Mouse (Mus musculus): ENCODE results near the gene Slc35d1. TPM values are rescaled to one million over a fixed set of nuclear protein-coding genes. Genes with fewer than 3 reads are reported as not detected.
A peak's percentile ranks its signal among the peaks of the same experiment; 100 is the strongest.

Slc35d1 gene
- polyA plus RNA-seq, 1 experiment from 2014 or later = 4.3 TPM

DNA sequence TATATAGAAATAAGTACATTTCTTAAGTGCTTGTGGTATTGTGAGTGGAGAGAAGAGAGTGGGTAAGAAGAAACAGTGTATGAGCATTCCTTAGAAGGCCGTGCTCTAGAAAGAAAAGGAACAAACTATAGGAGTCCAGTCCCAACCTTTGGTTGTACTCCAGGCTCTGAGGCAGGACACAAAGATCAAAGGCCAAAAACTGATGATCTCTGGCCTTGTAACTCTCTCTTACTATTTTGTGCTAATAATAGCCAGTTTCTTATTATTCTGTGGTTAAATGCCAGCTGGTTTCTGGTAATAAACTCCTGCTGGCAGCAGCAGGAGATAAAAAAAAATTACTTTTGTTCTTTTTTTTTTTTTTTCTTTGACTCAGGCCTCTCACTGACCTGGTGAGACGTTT lies 17.2 kb upstream of the Slc35d1 start:
- 29% methylated on average over 2 of the region's 2 CpGs for WGBS
- DNase-seq (ENCODE audit: low spot score) = no peak
- no peak overlapping the region for H3K4me3 ChIP-seq (ENCODE audit: low read depth, low read length)
- no peaks in the 10 kb centered on the region for H3K9me3 ChIP-seq (replicated peaks; ENCODE audit: control insufficient read depth, low read length)
- no peak for ATAC-seq
- H3K27ac ChIP-seq (ENCODE audit: low read depth, low read length) = no peak overlapping the region
- H3K36me3 ChIP-seq (ENCODE audit: control insufficient read depth, insufficient read depth, low read length) = no peaks in the 10 kb centered on the region
- H3K4me1 ChIP-seq (ENCODE audit: control insufficient read depth, insufficient read depth, low read length) = no peaks in the 10 kb centered on the region
- no peak overlapping the region for H3K4me2 ChIP-seq (ENCODE audit: low read length)
- no peaks in the 10 kb centered on the region for H3K27me3 ChIP-seq (replicated peaks; ENCODE audit: control insufficient read depth, insufficient read depth, low read length)
- H3K9ac ChIP-seq (ENCODE audit: low read length) = no peak overlapping the region

GRCm38 (mm10) chr4:103222854-103223253 lies 7.9 kb upstream of the Slc35d1 start:
- H3K36me3 ChIP-seq (ENCODE audit: control insufficient read depth, insufficient read depth, low read length) = no peaks in the 10 kb centered on the region
- no peak overlapping the region for H3K27ac ChIP-seq (ENCODE audit: low read depth, low read length)
- no peaks in the 10 kb centered on the region for H3K9me3 ChIP-seq (replicated peaks; ENCODE audit: control insufficient read depth, low read length)
- no peaks in the 10 kb centered on the region for H3K4me1 ChIP-seq (ENCODE audit: control insufficient read depth, insufficient read depth, low read length)
- WGBS = 53% methylated on average over 9 of the region's 9 CpGs
- no peak overlapping the region for H3K4me3 ChIP-seq (ENCODE audit: low read depth, low read length)
- ATAC-seq = no peak
- H3K27me3 ChIP-seq (replicated peaks; ENCODE audit: control insufficient read depth, insufficient read depth, low read length) = no peaks in the 10 kb centered on the region
- DNase-seq (ENCODE audit: low spot score) = no peak
- no peak overlapping the region for H3K4me2 ChIP-seq (ENCODE audit: low read length)
- H3K9ac ChIP-seq (ENCODE audit: low read length) = no peak overlapping the region

- no peaks in the 10 kb centered on the region for H3K9me3 ChIP-seq (replicated peaks; ENCODE audit: control insufficient read depth, low read length)
- no peak overlapping the region for H3K4me3 ChIP-seq (ENCODE audit: low read depth, low read length)
- no peak overlapping the region for H3K27ac ChIP-seq (ENCODE audit: low read depth, low read length)
- no peak overlapping the region for H3K9ac ChIP-seq (ENCODE audit: low read length)
- H3K4me1 ChIP-seq (ENCODE audit: control insufficient read depth, insufficient read depth, low read length) = no peaks in the 10 kb centered on the region
- no peaks in the 10 kb centered on the region for H3K27me3 ChIP-seq (replicated peaks; ENCODE audit: control insufficient read depth, insufficient read depth, low read length)
- no peak overlapping the region for H3K4me2 ChIP-seq (ENCODE audit: low read length)
- no peaks in the 10 kb centered on the region for H3K36me3 ChIP-seq (ENCODE audit: control insufficient read depth, insufficient read depth, low read length)
- 86% methylated on average over 6 of the region's 6 CpGs for WGBS
- ATAC-seq = no peak
- DNase-seq (ENCODE audit: low spot score) = no peak
Observed at GRCm38 (mm10) chr4:103221789-103222188, 6.8 kb upstream of the Slc35d1 start.

GRCm38 (mm10) chr4:103219011-103219410 lies 4.0 kb upstream of the Slc35d1 start:
- H3K9ac ChIP-seq (ENCODE audit: low read length) = no peak overlapping the region
- no peaks in the 10 kb centered on the region for H3K36me3 ChIP-seq (ENCODE audit: control insufficient read depth, insufficient read depth, low read length)
- no peak overlapping the region for H3K27ac ChIP-seq (ENCODE audit: low read depth, low read length)
- H3K27me3 ChIP-seq (replicated peaks; ENCODE audit: control insufficient read depth, insufficient read depth, low read length) = no peaks in the 10 kb centered on the region
- H3K9me3 ChIP-seq (replicated peaks; ENCODE audit: control insufficient read depth, low read length) = no peaks in the 10 kb centered on the region
- WGBS = 65% methylated on average over 5 of the region's 5 CpGs
- no peak overlapping the region for H3K4me2 ChIP-seq (ENCODE audit: low read length)
- no peak overlapping the region for H3K4me3 ChIP-seq (ENCODE audit: low read depth, low read length)
- no peaks in the 10 kb centered on the region for H3K4me1 ChIP-seq (ENCODE audit: control insufficient read depth, insufficient read depth, low read length)
- DNase-seq (ENCODE audit: low spot score) (no peak), ATAC-seq (no peak)

- Histone ChIP-seq H3K27me3 (replicated peaks; ENCODE audit: control insufficient read depth, insufficient read depth, low read length) (no peaks in the 10 kb centered on the region), H3K27ac (ENCODE audit: low read depth, low read length) (no peak overlapping the region), H3K9ac (ENCODE audit: low read length) (no peak overlapping the region), H3K4me2 (ENCODE audit: low read length) (no peak overlapping the region), H3K9me3 (replicated peaks; ENCODE audit: control insufficient read depth, low read length) (no peaks in the 10 kb centered on the region), H3K4me1 (ENCODE audit: control insufficient read depth, insufficient read depth, low read length) (peaks cover 10% of the 10 kb centered on the region), H3K4me3 (ENCODE audit: low read depth, low read length) (no peak overlapping the region), H3K36me3 (ENCODE audit: control insufficient read depth, insufficient read depth, low read length) (peaks cover under 1% of the 10 kb centered on the region; the same call in 1 of the 2 replicates)
- WGBS = 85% methylated on average over 6 of the region's 6 CpGs
- ATAC-seq (no peak), DNase-seq (ENCODE audit: low spot score) (no peak)
Observed at GRCm38 (mm10) chr4:103216046-103216445, 1.1 kb upstream of the Slc35d1 start.

- Histone ChIP-seq H3K27me3 (replicated peaks; ENCODE audit: control insufficient read depth, insufficient read depth, low read length) (no peaks in the 10 kb centered on the region), H3K36me3 (ENCODE audit: control insufficient read depth, insufficient read depth, low read length) (peaks cover 11% of the 10 kb centered on the region; the same call in 1 of the 2 replicates), H3K4me3 (ENCODE audit: low read depth, low read length) (peak overlapping the region; percentile 89), H3K9ac (ENCODE audit: low read length) (peak overlapping the region; percentile 96), H3K9me3 (replicated peaks; ENCODE audit: control insufficient read depth, low read length) (no peaks in the 10 kb centered on the region), H3K4me1 (ENCODE audit: control insufficient read depth, insufficient read depth, low read length) (peaks cover 10% of the 10 kb centered on the region), H3K27ac (ENCODE audit: low read depth, low read length) (peak overlapping the region; percentile 99), H3K4me2 (ENCODE audit: low read length) (peak overlapping the region; percentile 72)
- peak; percentile 79 for DNase-seq (ENCODE audit: low spot score)
- under 1% methylated on average over 42 of the region's 48 CpGs for WGBS
- peak; percentile 86 for ATAC-seq
Observed at GRCm38 (mm10) chr4:103214498-103214924, 453 bp downstream of the Slc35d1 start.

DNA sequence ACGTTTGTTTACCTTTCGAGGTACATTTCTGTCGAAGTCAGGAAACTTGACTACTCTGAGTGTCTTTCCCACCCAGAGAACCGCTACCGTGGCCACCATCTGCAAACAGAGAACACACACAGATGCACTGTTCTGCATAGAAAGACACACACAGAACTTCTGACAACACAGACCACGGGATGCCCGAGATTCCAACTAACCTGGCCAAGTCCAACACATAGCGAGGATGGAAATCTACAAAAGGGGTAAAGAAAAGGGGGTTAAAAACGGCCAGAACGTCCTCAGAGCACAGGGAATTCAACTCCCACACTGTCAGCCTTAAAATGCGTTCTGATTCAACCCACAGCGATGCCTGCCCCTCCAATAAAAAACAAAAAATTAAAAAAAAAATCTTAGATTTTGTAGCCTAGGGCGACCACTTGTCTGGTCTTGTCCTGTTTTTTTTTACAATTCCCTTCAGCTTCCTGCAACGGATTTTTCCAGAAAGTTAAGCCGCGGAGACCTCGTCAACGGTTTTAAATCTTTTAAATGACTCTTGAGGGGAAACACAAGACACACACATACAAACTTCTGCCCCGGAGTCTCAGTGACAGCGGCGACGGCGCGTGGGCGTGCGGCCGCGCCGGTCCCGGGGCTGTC lies 986 bp downstream of the Slc35d1 start:
- H3K27ac ChIP-seq (ENCODE audit: low read depth, low read length) = peak overlapping the region; percentile 99
- no peak for ATAC-seq
- peak overlapping the region; percentile 72 for H3K4me2 ChIP-seq (ENCODE audit: low read length)
- H3K9me3 ChIP-seq (replicated peaks; ENCODE audit: control insufficient read depth, low read length) = no peaks in the 10 kb centered on the region
- H3K9ac ChIP-seq (ENCODE audit: low read length) = peak overlapping the region; percentile 96
- peaks cover 16% of the 10 kb centered on the region; the same call in 1 of the 2 replicates for H3K36me3 ChIP-seq (ENCODE audit: control insufficient read depth, insufficient read depth, low read length)
- DNase-seq (ENCODE audit: low spot score) = peak; percentile 29
- H3K4me3 ChIP-seq (ENCODE audit: low read depth, low read length) = peak overlapping the region; percentile 89
- H3K27me3 ChIP-seq (replicated peaks; ENCODE audit: control insufficient read depth, insufficient read depth, low read length) = no peaks in the 10 kb centered on the region
- peaks cover 10% of the 10 kb centered on the region for H3K4me1 ChIP-seq (ENCODE audit: control insufficient read depth, insufficient read depth, low read length)
- 4% methylated on average over 30 of the region's 30 CpGs for WGBS

DNA sequence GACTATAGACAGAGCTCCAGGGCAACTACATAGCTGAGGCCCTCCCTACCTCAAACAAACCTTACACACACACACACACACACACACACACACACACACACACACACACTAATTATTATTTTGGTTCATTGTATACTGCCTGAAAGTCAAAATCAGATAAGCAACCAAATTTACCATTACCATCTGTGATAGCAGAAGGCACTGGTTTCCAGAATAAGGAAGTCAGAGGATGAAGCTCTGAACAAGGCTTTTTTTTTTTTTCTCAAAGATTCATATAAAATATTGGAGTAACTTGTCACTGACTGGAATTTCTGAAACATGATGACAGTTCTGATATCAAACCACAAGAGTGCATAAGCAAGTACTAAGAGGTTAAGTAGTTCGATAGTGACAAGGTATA lies 6.4 kb downstream of the Slc35d1 start:
- Histone ChIP-seq H3K36me3 (ENCODE audit: control insufficient read depth, insufficient read depth, low read length) (peaks cover 34% of the 10 kb centered on the region; the same call in 1 of the 2 replicates), H3K4me3 (ENCODE audit: low read depth, low read length) (no peak overlapping the region), H3K4me2 (ENCODE audit: low read length) (no peak overlapping the region), H3K27me3 (replicated peaks; ENCODE audit: control insufficient read depth, insufficient read depth, low read length) (no peaks in the 10 kb centered on the region), H3K9me3 (replicated peaks; ENCODE audit: control insufficient read depth, low read length) (no peaks in the 10 kb centered on the region), H3K27ac (ENCODE audit: low read depth, low read length) (no peak overlapping the region), H3K4me1 (ENCODE audit: control insufficient read depth, insufficient read depth, low read length) (peaks cover 6% of the 10 kb centered on the region), H3K9ac (ENCODE audit: low read length) (no peak overlapping the region)
- no peak for ATAC-seq
- 88% methylated on average over 1 of the region's 1 CpGs for WGBS
- DNase-seq (ENCODE audit: low spot score) = no peak

DNA sequence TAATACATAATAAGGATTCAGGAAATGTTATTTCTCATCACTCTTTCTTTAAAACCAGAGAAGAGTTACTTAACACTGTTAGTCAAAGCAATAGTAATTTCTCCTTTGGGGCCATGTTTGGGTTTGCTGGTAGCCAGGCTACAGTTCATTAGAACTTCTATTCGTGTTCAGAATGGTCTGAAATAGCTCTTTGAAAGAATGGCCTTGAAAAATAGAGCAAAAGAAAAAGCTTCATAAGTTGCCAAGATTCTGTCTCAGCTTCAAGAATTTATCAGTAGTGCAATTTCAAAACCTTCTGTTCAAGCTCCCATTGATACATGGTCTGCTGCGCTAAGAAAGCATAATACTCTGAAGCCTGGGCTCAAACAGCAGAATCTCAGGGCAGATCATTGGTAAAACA lies 11.3 kb downstream of the Slc35d1 start:
- WGBS = 52% methylated on average over 2 of the region's 2 CpGs
- Histone ChIP-seq H3K9me3 (replicated peaks; ENCODE audit: control insufficient read depth, low read length) (no peaks in the 10 kb centered on the region), H3K4me3 (ENCODE audit: low read depth, low read length) (no peak overlapping the region), H3K27me3 (replicated peaks; ENCODE audit: control insufficient read depth, insufficient read depth, low read length) (no peaks in the 10 kb centered on the region), H3K4me1 (ENCODE audit: control insufficient read depth, insufficient read depth, low read length) (no peaks in the 10 kb centered on the region), H3K36me3 (ENCODE audit: control insufficient read depth, insufficient read depth, low read length) (peaks cover 31% of the 10 kb centered on the region; the same call in 1 of the 2 replicates), H3K9ac (ENCODE audit: low read length) (no peak overlapping the region), H3K27ac (ENCODE audit: low read depth, low read length) (no peak overlapping the region), H3K4me2 (ENCODE audit: low read length) (no peak overlapping the region)
- DNase-seq (ENCODE audit: low spot score) = peak; percentile 61
- ATAC-seq = no peak

All from forebrain, embryonic 14.5 days (tissue).